Mouse (Mus musculus) gastrocnemius, adult 2 months (tissue): ENCODE measurements around the gene Tmem216. TPM values are rescaled to one million over a fixed set of nuclear protein-coding genes. Genes with fewer than 3 reads are reported as not detected.

ENCODE experiments used
- DNase-seq: peaks from one replicate; pipeline ENCODE4 v3.0.0; 2022
- H3K27ac ChIP-seq: fragments of 200-600 bp; 2 replicates; pipeline ENCODE4 v1.8.1; 2022; ENCODE audit warnings: mild to moderate bottlenecking
- H3K4me3 ChIP-seq: fragments of 200-600 bp; 2 replicates; pipeline ENCODE4 v1.8.1; 2022; ENCODE audit warnings: mild to moderate bottlenecking, moderate library complexity
- CTCF ChIP-seq: fragments of 200-600 bp; IDR thresholded peaks from 2 replicates; pipeline ENCODE4 v1.8.1; 2022; ENCODE audit warnings: antibody characterized with exemption, mild to moderate bottlenecking, moderate library complexity
- intact Hi-C: fragments of 180-260 bp; cut with DNase I; formaldehyde crosslinking; loops from one replicate; pipeline ENCODE4 v1.15.1; 2025
- total RNA-seq, 2 experiments: library from RNA; stranded (reverse); gene quantifications; 2 replicates each; pipeline ENCODE4 v1.2.3; 2021

The Tmem216 gene
- total RNA-seq, 2 experiments from 2014 or later, result 2.1 to 3.3 TPM

GRCm38 (mm10) chr19:10589127-10589857, 33.3 kb upstream of the Tmem216 start:
- intact Hi-C loops, result no loop called here
- no peak for TF ChIP-seq CTCF
- H3K27ac ChIP-seq, result no peak overlapping the region
- H3K4me3 ChIP-seq, result no peak overlapping the region
- DNase-seq, result no peak

GRCm38 (mm10) chr19:10587231-10587630, 31.2 kb upstream of the Tmem216 start:
- no peak overlapping the region for H3K27ac ChIP-seq
- intact Hi-C loops, result no loop called here
- DNase-seq, result no peak
- no peak overlapping the region for H3K4me3 ChIP-seq
- no peak for TF ChIP-seq CTCF

- intact Hi-C loops, result no loop called here
- Histone ChIP-seq H3K4me3 (no peak overlapping the region), H3K27ac (no peak overlapping the region)
- DNase-seq, result no peak
- no peak for TF ChIP-seq CTCF
Measured at GRCm38 (mm10) chr19:10585112-10585511, 29.1 kb upstream of the Tmem216 start.

GRCm38 (mm10) chr19:10583550-10584146, 27.6 kb upstream of the Tmem216 start:
- no peak overlapping the region for H3K27ac ChIP-seq
- intact Hi-C loops, result no loop called here
- no peak for DNase-seq
- no peak overlapping the region for H3K4me3 ChIP-seq
- TF ChIP-seq CTCF, result no peak

GRCm38 (mm10) chr19:10581984-10582383, 25.9 kb upstream of the Tmem216 start:
- no peak for TF ChIP-seq CTCF
- no peak overlapping the region for H3K27ac ChIP-seq
- no peak for DNase-seq
- no peak overlapping the region for H3K4me3 ChIP-seq
- intact Hi-C loops, result no loop called here

GRCm38 (mm10) chr19:10580761-10581160, 24.7 kb upstream of the Tmem216 start:
- no peak for DNase-seq
- H3K27ac ChIP-seq, result no peak overlapping the region
- intact Hi-C loops, result no loop called here
- no peak for TF ChIP-seq CTCF
- H3K4me3 ChIP-seq, result no peak overlapping the region

- intact Hi-C loops, result no loop called here
- no peak for TF ChIP-seq CTCF
- DNase-seq, result no peak
- no peak overlapping the region for H3K27ac ChIP-seq
- no peak overlapping the region for H3K4me3 ChIP-seq
Measured at GRCm38 (mm10) chr19:10580102-10580501, 24.1 kb upstream of the Tmem216 start.

- Histone ChIP-seq H3K27ac (peak within 1 kb of the TSS; percentile 97), H3K4me3 (peak within 1 kb of the TSS; percentile 92)
- intact Hi-C loops, result loop anchor here (2.0 kb wide), 2 partner anchors 22 to 28 kb away; partner anchors contain the start of genes Ddb1 and Tkfc
Measured at GRCm38 (mm10) chr19:10576690-10577561, 20.9 kb upstream of the Tmem216 start, which contains the start of the genes Cyb561a3 and Tmem138. Gene Cyb561a3 (plus strand): TSS chr19:10577172. Gene Tmem138 (minus strand): TSS chr19:10577362.

GRCm38 (mm10) chr19:10569627-10570026, 13.6 kb upstream of the Tmem216 start:
- intact Hi-C loops, result no loop called here
- Histone ChIP-seq H3K27ac (no peak overlapping the region), H3K4me3 (no peak overlapping the region)
- no peak for DNase-seq
- TF ChIP-seq CTCF, result no peak

More at GRCm38 (mm10) chr19:10576690-10577561, 20.9 kb upstream of the Tmem216 start, which contains the start of the genes Cyb561a3 and Tmem138:
- peak; percentile 72 for TF ChIP-seq CTCF
- peak; percentile 92 for DNase-seq

GRCm38 (mm10) chr19:10565217-10565616, 9.2 kb upstream of the Tmem216 start:
- intact Hi-C loops, result no loop called here
- DNase-seq, result no peak
- no peak overlapping the region for H3K4me3 ChIP-seq
- TF ChIP-seq CTCF, result no peak
- H3K27ac ChIP-seq, result no peak overlapping the region

GRCm38 (mm10) chr19:10564278-10564677, 8.2 kb upstream of the Tmem216 start:
- DNase-seq, result no peak
- no peak overlapping the region for H3K27ac ChIP-seq
- no peak for TF ChIP-seq CTCF
- H3K4me3 ChIP-seq, result no peak overlapping the region
- intact Hi-C loops, result no loop called here

GRCm38 (mm10) chr19:10562351-10562750, 6.3 kb upstream of the Tmem216 start:
- Histone ChIP-seq H3K27ac (peak overlapping the region; percentile 71; the same call in 1 of the 2 replicates), H3K4me3 (no peak overlapping the region)
- intact Hi-C loops, result no loop called here
- no peak for DNase-seq
- TF ChIP-seq CTCF, result no peak
